Mouse (Mus musculus) CD4-positive, CD25-positive, alpha-beta regulatory T cell (primary cell): Measurements from ENCODE around the gene Tmcc3. TPM values are rescaled to one million over a fixed set of nuclear protein-coding genes. Genes with fewer than 3 reads are reported as not detected.

Source experiments
- polyA plus RNA-seq: library from polyadenylated mRNA; unstranded; fragments of 100-300 nt; shearing (Covaris generic); gene quantifications from one replicate; pipeline ENCODE4 v1.2.1, GENCODE M21; 2017

Tmcc3 gene
- polyA plus RNA-seq, result 2.9 TPM

DNA sequence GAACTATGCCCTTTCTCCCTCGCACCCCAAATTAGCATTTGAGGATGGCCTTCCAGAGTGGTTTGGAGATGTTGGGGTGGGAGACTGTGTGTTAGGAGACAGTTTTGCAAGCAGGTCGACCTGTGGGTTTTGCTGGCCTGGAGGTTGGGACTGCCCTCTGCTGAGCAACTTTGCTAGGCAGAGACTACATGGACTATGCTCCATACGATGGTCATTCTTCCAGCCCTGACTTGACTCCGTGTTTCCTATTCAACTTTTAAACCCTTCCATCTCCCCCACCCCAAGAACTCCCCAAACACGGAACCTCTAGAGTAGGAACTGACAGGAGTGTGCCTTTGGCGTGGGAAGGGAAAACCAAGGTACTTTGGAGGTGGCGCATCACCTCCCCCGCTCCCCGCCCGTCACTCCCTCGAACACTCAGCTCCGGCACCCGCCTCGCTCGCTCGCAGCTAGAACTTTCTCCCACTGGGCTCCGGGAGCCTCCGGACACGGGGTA, at the start of gene Tmcc3:
TSS of gene Tmcc3 (plus strand) at position 439 of the 496 bp plus-strand sequence.

DNA sequence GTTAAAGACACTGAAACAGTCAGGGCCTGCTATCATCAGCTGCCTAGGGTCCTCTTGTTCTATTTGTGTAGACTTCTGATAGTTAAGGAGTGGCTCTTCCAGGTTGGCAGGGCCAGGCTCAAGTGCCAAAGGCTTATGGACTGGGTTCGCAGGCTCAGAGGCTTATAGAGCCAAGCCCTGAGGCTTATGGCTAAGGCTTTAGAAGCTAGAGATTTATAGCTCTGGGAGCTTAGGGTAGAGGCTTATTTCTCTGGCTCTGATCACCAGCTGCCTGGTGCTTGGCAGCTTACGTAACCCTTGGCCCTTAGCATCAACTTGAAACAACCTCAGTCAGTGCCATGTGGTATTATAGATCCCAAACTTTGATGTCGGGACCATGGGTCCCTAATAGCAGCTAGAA, 13.3 kb upstream of the Tmcc3 start, which contains the start of gene Gm4792:
TSS of gene Gm4792 (minus strand) at position 233 of the 400 bp plus-strand sequence.

Other genes starting within 250 kb of the Tmcc3 start
- gene Nr2c1, start 163.9 kb upstream of the Tmcc3 start, polyA plus RNA-seq, result 9.2 TPM
- 99.3 TPM for gene Ndufa12, start 113.2 kb upstream of the Tmcc3 start, polyA plus RNA-seq
- not detected for gene Gm4792, start 13.2 kb upstream of the Tmcc3 start, polyA plus RNA-seq